Mouse (Mus musculus): Measurements from ENCODE around the gene Tbx5.
A peak's percentile ranks its signal among the peaks of the same experiment; 100 is the strongest.

Gene Tbx5

GRCm38 (mm10) chr5:119810994-119811690 lies 21.3 kb upstream of the Tbx5 start:
- no peak for DNase-seq (ENCODE audit: low read depth, low spot score)

- peak; percentile 46 for DNase-seq (ENCODE audit: low read depth, low spot score)
Observed at GRCm38 (mm10) chr5:119815247-119815646, 17.2 kb upstream of the Tbx5 start.

- DNase-seq (ENCODE audit: low read depth, low spot score), result no peak
Observed at GRCm38 (mm10) chr5:119820452-119820851, 12.0 kb upstream of the Tbx5 start.

GRCm38 (mm10) chr5:119821506-119821905 lies 11.0 kb upstream of the Tbx5 start:
- no peak for DNase-seq (ENCODE audit: low read depth, low spot score)

- no peak for DNase-seq (ENCODE audit: low read depth, low spot score)
Observed at GRCm38 (mm10) chr5:119827341-119827740, 5.1 kb upstream of the Tbx5 start.

GRCm38 (mm10) chr5:119830611-119831010 lies 1.9 kb upstream of the Tbx5 start:
- no peak for DNase-seq (ENCODE audit: low read depth, low spot score)

GRCm38 (mm10) chr5:119831201-119831771 lies 1.2 kb upstream of the Tbx5 start:
- peak; percentile 31 for DNase-seq (ENCODE audit: low read depth, low spot score)

- DNase-seq (ENCODE audit: low read depth, low spot score), result peak; percentile 9
Observed at GRCm38 (mm10) chr5:119831791-119832478, 533 bp upstream of the Tbx5 start.

GRCm38 (mm10) chr5:119833223-119834030 lies 959 bp downstream of the Tbx5 start:
- no peak for DNase-seq (ENCODE audit: low read depth, low spot score)

GRCm38 (mm10) chr5:119834031-119834403 lies 1.5 kb downstream of the Tbx5 start:
- DNase-seq (ENCODE audit: low read depth, low spot score), result no peak

- DNase-seq (ENCODE audit: low read depth, low spot score), result peak; percentile 46
Observed at GRCm38 (mm10) chr5:119835053-119835867, 2.8 kb downstream of the Tbx5 start.

- DNase-seq (ENCODE audit: low read depth, low spot score), result peak; percentile 16
Observed at GRCm38 (mm10) chr5:119835868-119836209, 3.4 kb downstream of the Tbx5 start.

GRCm38 (mm10) chr5:119836618-119837305 lies 4.3 kb downstream of the Tbx5 start:
- DNase-seq (ENCODE audit: low read depth, low spot score), result peak; percentile 35

GRCm38 (mm10) chr5:119837306-119837675 lies 4.8 kb downstream of the Tbx5 start:
- peak; percentile 45 for DNase-seq (ENCODE audit: low read depth, low spot score)

GRCm38 (mm10) chr5:119837861-119838260 lies 5.4 kb downstream of the Tbx5 start:
- DNase-seq (ENCODE audit: low read depth, low spot score), result no peak

- no peak for DNase-seq (ENCODE audit: low read depth, low spot score)
Observed at GRCm38 (mm10) chr5:119838441-119838840, 6.0 kb downstream of the Tbx5 start.

- DNase-seq (ENCODE audit: low read depth, low spot score), result peak; percentile 63
Observed at GRCm38 (mm10) chr5:119839156-119839555, 6.7 kb downstream of the Tbx5 start.

GRCm38 (mm10) chr5:119839616-119840368 lies 7.3 kb downstream of the Tbx5 start:
- DNase-seq (ENCODE audit: low read depth, low spot score), result peak; percentile 27

- DNase-seq (ENCODE audit: low read depth, low spot score), result peak; percentile 60
Observed at GRCm38 (mm10) chr5:119840404-119840803, 7.9 kb downstream of the Tbx5 start.

All from ZHBTc4 (cell line).